20 mouse cellular contexts compared by ENCODE assay signal in genomic region chr11:84976706-84977105, GRCm38 (mm10). TPM values are rescaled to one million over a fixed set of nuclear protein-coding genes. Genes with fewer than 3 reads are reported as not detected.
DNase-seq lines count a peak whose midpoint lies in the region; TF ChIP-seq lines count a peak whose summit lies in the region.
"Had no signal": no experiment of that assay in that cellular context is flagged by ENCODE, and none has a peak within 500 bp of the region (broad histone marks: within the 10 kb centered on the region; RNA-seq: fewer than 3 reads in every experiment).

No protein-coding gene starts in this region.

- intact Hi-C loops in heart, postnatal 14 days (cut with DNase I) = loop anchor here (2.0 to 5.0 kb wide), 2 partner anchors 20 to 34 kb away; partner anchors contain the start of gene Car4

- no peaks in the 10 kb centered on the region for H3K9me3 ChIP-seq in heart, embryonic 10.5 days
- no peaks in the 10 kb centered on the region for H3K9me3 ChIP-seq in MEL (replicated peaks; ENCODE audit: insufficient read depth, low read length)
- H3K9me3 ChIP-seq: embryonic facial prominence, embryonic 10.5 days; embryonic facial prominence, embryonic 12.5 days; forebrain, embryonic 13.5 days; forebrain, embryonic 15.5 days had no signal

- DNase-seq in heart, adult 11 months = peak; percentile 79
- no peak for DNase-seq in heart, postnatal 14 days
- peak; percentile 69 for DNase-seq in heart, embryonic 10.5 days (ENCODE audit: low spot score)
- DNase-seq in heart, adult 8-10 months (ENCODE audit: low spot score) = no peak
- no peak for DNase-seq in MEL (ENCODE audit: low read depth, low spot score)
- DNase-seq in lung, postnatal 4 days = no peak
- DNase-seq: adrenal gland, adult 8-10 months; adrenal gland, postnatal 14 days; adrenal gland, postnatal 36 days; cerebellum, adult 11-12 months; cerebellum, adult 2 months; cerebellum, adult 9-10 months; cerebellum, postnatal 10 days had no signal

- H3K79me2 ChIP-seq in MEL (ENCODE audit: control insufficient read depth, insufficient read depth, low read length, poor library complexity) = no peaks in the 10 kb centered on the region

- no peak for TF ChIP-seq RAD21 in MEL (IDR thresholded peaks at IDR 0.05; ENCODE audit: low read depth, low read length)

- H3K4me3 ChIP-seq in heart, embryonic 10.5 days = no peak overlapping the region
- H3K4me3 ChIP-seq in MEL (ENCODE audit: control insufficient read depth in 1 of 2, insufficient read depth in 1 of 2, low read depth in 2 of 2, low read length in 2 of 2) = no peak overlapping the region
- H3K4me3 ChIP-seq: embryonic facial prominence, embryonic 10.5 days; embryonic facial prominence, embryonic 12.5 days; forebrain, embryonic 13.5 days; forebrain, embryonic 15.5 days had no signal

- TF ChIP-seq POLR2A in MEL (IDR thresholded peaks at IDR 0.05; ENCODE audit: control insufficient read depth in 1 of 2, insufficient read depth in 1 of 2, low read depth in 1 of 2, low read length in 2 of 2, poor library complexity in 1 of 2) = no peak

- H3K27ac ChIP-seq in heart, embryonic 10.5 days = no peak overlapping the region
- H3K27ac ChIP-seq in MEL (ENCODE audit: control insufficient read depth, low read depth, low read length) = no peak overlapping the region
- H3K27ac ChIP-seq: embryonic facial prominence, embryonic 10.5 days; embryonic facial prominence, embryonic 12.5 days; forebrain, embryonic 13.5 days; forebrain, embryonic 15.5 days had no signal

- no peak for TF ChIP-seq CTCF in MEL (IDR thresholded peaks at IDR 0.05 in 2 of 3, conservative IDR thresholded peaks at IDR 0.05 in 1 of 3; ENCODE audit: control insufficient read depth in 1 of 3, insufficient read depth in 1 of 3, low read depth in 2 of 3, low read length in 3 of 3, poor library complexity in 1 of 3, severe bottlenecking in 1 of 3)

- no peaks in the 10 kb centered on the region for H3K36me3 ChIP-seq in heart, embryonic 10.5 days
- no peaks in the 10 kb centered on the region for H3K36me3 ChIP-seq in MEL (ENCODE audit: control insufficient read depth in 1 of 2, insufficient read depth in 2 of 2, low read length in 2 of 2)
- H3K36me3 ChIP-seq: embryonic facial prominence, embryonic 10.5 days; embryonic facial prominence, embryonic 12.5 days; forebrain, embryonic 15.5 days had no signal

- 83% methylated on average over 3 of the region's 3 CpGs for whole genome bisulfite sequencing in heart, embryonic 10.5 days

- no peak for TF ChIP-seq EP300 in MEL (IDR thresholded peaks at IDR 0.05; ENCODE audit: low read depth in 1 of 2, low read length in 2 of 2)

- no peak overlapping the region for H3K9ac ChIP-seq in MEL (ENCODE audit: control insufficient read depth, low read depth, low read length, poor library complexity, severe bottlenecking)
- H3K9ac ChIP-seq: embryonic facial prominence, embryonic 12.5 days; forebrain, embryonic 13.5 days; forebrain, embryonic 15.5 days had no signal

- peaks cover 14% of the 10 kb centered on the region; the same call in 1 of the 2 replicates for H3K4me1 ChIP-seq in heart, embryonic 10.5 days
- peaks cover 0 to 12% of the 10 kb centered on the region in 2 experiments; a peak in 1 of 4 replicates for H3K4me1 ChIP-seq in MEL (ENCODE audit: control insufficient read depth in 1 of 2, insufficient read depth in 2 of 2, low read length in 2 of 2)
- H3K4me1 ChIP-seq: forebrain, embryonic 13.5 days; forebrain, embryonic 15.5 days had no signal

- no peaks in the 10 kb centered on the region for H3K27me3 ChIP-seq in heart, embryonic 10.5 days (ENCODE audit: insufficient read depth, poor library complexity, severe bottlenecking)
- H3K27me3 ChIP-seq in MEL (ENCODE audit: control insufficient read depth in 1 of 2, insufficient read depth in 2 of 2, low read length in 2 of 2) = no peaks in the 10 kb centered on the region
- H3K27me3 ChIP-seq: embryonic facial prominence, embryonic 12.5 days; forebrain, embryonic 13.5 days; forebrain, embryonic 15.5 days; Patski had no signal

TF ChIP-seq in MEL, 35 proteins besides CTCF, POLR2A, EP300 and RAD21:
- TF ChIP-seq TBP (IDR thresholded peaks at IDR 0.05; ENCODE audit: low read depth, low read length) (0 out of 2 replicates have a peak, but pooled peaks have one; percentile 20), MEF2A (IDR thresholded peaks at IDR 0.05; ENCODE audit: extremely low read depth, insufficient replicate concordance, low read depth, low read length, poor library complexity, severe bottlenecking) (no peak), ZC3H11A (IDR thresholded peaks at IDR 0.05; ENCODE audit: low read depth, low read length) (no peak), TAL1 (IDR thresholded peaks at IDR 0.05; ENCODE audit: low read length) (no peak), GATA1 (IDR thresholded peaks at IDR 0.05; ENCODE audit: low read depth, low read length) (no peak), TCF12 (IDR thresholded peaks at IDR 0.05; ENCODE audit: low read depth, low read length) (no peak), JUND (IDR thresholded peaks at IDR 0.05; ENCODE audit: low read depth, low read length) (no peak)

RNA-seq across cellular contexts. Expression of gene Car4, which starts 19.1 kb away (rescaled TPM):
- total RNA-seq in heart, postnatal 14 days (2021) = 10 to 100 TPM; 63.6 to 82.3 TPM
- 24.1 and 38.2 TPM in 2 replicates for polyA plus RNA-seq in heart, embryonic 10.5 days (2016; fragmentation: Nextera tagmentation; extraction: Ambion mirVana)
- total RNA-seq in heart, adult 8-10 months (2022) = 10 to 100 TPM; 25.1 to 33.9 (median 27.0) TPM
- total RNA-seq in MEL (2012; rRNA removed) = not detected in 2 replicates
- not detected for polyA plus RNA-seq in MEL (2012; ENCODE audit: insufficient read depth in 1 of 2, insufficient read length in 2 of 2, low read depth in 1 of 2, low replicate concordance in 2 of 2, missing spikeins in 1 of 2)
- polyA plus RNA-seq: activated CD4-positive, CD25-positive, alpha-beta regulatory T cell, adult 4 months; C2C12; Patski had no signal

Comparison
In these comparisons a context has a peak if more than half of its experiments do, and no peak if none do; other contexts are left out.
1. DNase-seq: peak in heart, adult 11 months (single experiment) and heart, embryonic 10.5 days (single experiment); none in heart, postnatal 14 days (0 of 2), heart, adult 8-10 months (single experiment), MEL (single experiment) and lung, postnatal 4 days (0 of 2).
2. RNA of gene Car4, which starts 19.1 kb away (total RNA-seq): 63.6 to 82.3 TPM in heart, postnatal 14 days and 25.1 to 33.9 TPM in heart, adult 8-10 months; not detected in MEL; every median in the first group is over 10 times any median in the second.